Mouse (Mus musculus) liver, embryonic 16.5 days (tissue): Measurements from ENCODE around the gene Pgap3. TPM values are rescaled to one million over a fixed set of nuclear protein-coding genes. Genes with fewer than 3 reads are reported as not detected.
"Not testable (repeated sequence)": the region's sequence is repeated elsewhere in the genome, so short reads cannot be mapped to it uniquely, and the experiment has no call there.

Experiments used
- ATAC-seq: fragments of 200-750 bp; cut with Nextera tagmentation; 2 replicates; pipeline ENCODE4 v1.8.0; 2017; ENCODE audit warnings: low read depth, mild to moderate bottlenecking, moderate number of reproducible peaks, moderate library complexity
- H3K27ac ChIP-seq: fragments of 300-500 bp; sonication (generic); 2 replicates; pipeline ENCODE4 v1.5.1; 2014; ENCODE audit warnings: mild to moderate bottlenecking, low read length
- H3K27me3 ChIP-seq: fragments of 300-500 bp; sonication (generic); 2 replicates; pipeline ENCODE4 v1.6.1; 2014; ENCODE audit warnings: low read depth, low read length, mixed read lengths; ENCODE audit not compliant: control insufficient read depth, insufficient read depth
- H3K36me3 ChIP-seq: fragments of 300-500 bp; sonication (generic); 2 replicates; pipeline ENCODE4 v1.6.1; 2014; ENCODE audit warnings: mild to moderate bottlenecking; ENCODE audit not compliant: control insufficient read depth, insufficient read depth
- H3K4me1 ChIP-seq: fragments of 300-500 bp; sonication (generic); 2 replicates; pipeline ENCODE4 v1.6.1; 2014; ENCODE audit warnings: low read depth, low read length, mixed read lengths; ENCODE audit not compliant: control insufficient read depth
- H3K4me2 ChIP-seq: fragments of 300-500 bp; sonication (generic); 2 replicates; pipeline ENCODE4 v1.6.1; 2014; ENCODE audit warnings: low read depth, low read length, mixed read lengths
- H3K4me3 ChIP-seq: fragments of 300-500 bp; sonication (generic); 2 replicates; pipeline ENCODE4 v1.5.1; 2014; ENCODE audit warnings: low read depth, mild to moderate bottlenecking, low read length
- H3K9ac ChIP-seq: fragments of 300-500 bp; sonication (generic); 2 replicates; pipeline ENCODE4 v1.6.1; 2014; ENCODE audit warnings: low read depth, low read length
- H3K9me3 ChIP-seq: fragments of 300-500 bp; sonication (generic); replicated peaks from 2 replicates; pipeline ENCODE4 v1.6.1; 2016; ENCODE audit warnings: low read length; ENCODE audit not compliant: control insufficient read depth
- whole genome bisulfite sequencing: fragments of 180-500 bp; shearing (Covaris S2); extraction: QIAGEN DNeasy Blood & Tissue Kit; methylation state at CpG from one replicate; pipeline ENCODE4 v1.1.7; 2014; ENCODE audit not compliant: insufficient replicate concordance; 5-methylcytosine and 5-hydroxymethylcytosine counted together
- polyA plus RNA-seq: library from polyadenylated mRNA; unstranded; fragments of >200 nt; fragmentation: Nextera tagmentation; extraction: Ambion mirVana; gene quantifications from 2 replicates; pipeline ENCODE4 v1.2.1, GENCODE M21; 2015

Gene Pgap3
- polyA plus RNA-seq, 1 experiment from 2014 or later: 3.4 TPM

GRCm38 (mm10) chr11:98388282-98388681 lies 12.0 kb downstream of the Pgap3 start:
- H3K9ac ChIP-seq: no peak overlapping the region
- H3K4me3 ChIP-seq: no peak overlapping the region
- WGBS: 59% methylated on average over 10 of the region's 10 CpGs
- H3K9me3 ChIP-seq: no peaks in the 10 kb centered on the region
- H3K4me1 ChIP-seq: peaks cover 14% of the 10 kb centered on the region
- no peak overlapping the region for H3K4me2 ChIP-seq
- ATAC-seq: no peak
- H3K36me3 ChIP-seq: no peaks in the 10 kb centered on the region
- H3K27ac ChIP-seq: no peak overlapping the region
- peaks cover 44% of the 10 kb centered on the region for H3K27me3 ChIP-seq

- no peak overlapping the region for H3K27ac ChIP-seq
- ATAC-seq: no peak
- peaks cover 2% of the 10 kb centered on the region for H3K4me1 ChIP-seq
- no peak overlapping the region for H3K9ac ChIP-seq
- H3K4me3 ChIP-seq: no peak overlapping the region
- WGBS: 49% methylated on average over 14 of the region's 14 CpGs
- no peaks in the 10 kb centered on the region for H3K9me3 ChIP-seq
- H3K4me2 ChIP-seq: no peak overlapping the region
- H3K27me3 ChIP-seq: peaks cover 44% of the 10 kb centered on the region
- no peaks in the 10 kb centered on the region for H3K36me3 ChIP-seq
These were observed 13.2 kb downstream of the Pgap3 start for GRCm38 (mm10) chr11:98387056-98387577.

GRCm38 (mm10) chr11:98386596-98386995 lies 13.7 kb downstream of the Pgap3 start:
- H3K27me3 ChIP-seq: peaks cover 44% of the 10 kb centered on the region
- 15% methylated on average over 24 of the region's 24 CpGs for WGBS
- H3K9ac ChIP-seq: no peak overlapping the region
- H3K27ac ChIP-seq: no peak overlapping the region
- no peaks in the 10 kb centered on the region for H3K4me1 ChIP-seq
- no peak overlapping the region for H3K4me2 ChIP-seq
- H3K4me3 ChIP-seq: no peak overlapping the region
- H3K9me3 ChIP-seq: no peaks in the 10 kb centered on the region
- no peaks in the 10 kb centered on the region for H3K36me3 ChIP-seq
- ATAC-seq: no peak

GRCm38 (mm10) chr11:98385638-98386585 lies 14.4 kb downstream of the Pgap3 start, which contains the start of gene Pnmt:
Gene Pnmt (plus strand): TSS chr11:98386450.
- H3K9me3 ChIP-seq: no peaks in the 10 kb centered on the region
- H3K27me3 ChIP-seq: peaks cover 44% of the 10 kb centered on the region
- ATAC-seq: no peak
- H3K4me3 ChIP-seq: no peak within 1 kb of the TSS
- no peaks in the 10 kb centered on the region for H3K36me3 ChIP-seq
- no peaks in the 10 kb centered on the region for H3K4me1 ChIP-seq
- WGBS: 39% methylated on average over 25 of the region's 25 CpGs
- no peak within 1 kb of the TSS for H3K4me2 ChIP-seq
- no peak within 1 kb of the TSS for H3K9ac ChIP-seq
- H3K27ac ChIP-seq: no peak within 1 kb of the TSS

- ATAC-seq: no peak
- Histone ChIP-seq H3K4me1 (no peaks in the 10 kb centered on the region), H3K27ac (no peak overlapping the region), H3K4me3 (no peak overlapping the region), H3K27me3 (peaks cover 44% of the 10 kb centered on the region), H3K9me3 (no peaks in the 10 kb centered on the region), H3K36me3 (no peaks in the 10 kb centered on the region; the same call in 1 of the 2 replicates), H3K9ac (no peak overlapping the region), H3K4me2 (no peak overlapping the region)
- WGBS: 54% methylated on average over 8 of the region's 8 CpGs
These were observed 15.3 kb downstream of the Pgap3 start for GRCm38 (mm10) chr11:98384721-98385637.

GRCm38 (mm10) chr11:98384216-98384615 lies 16.1 kb downstream of the Pgap3 start:
- Histone ChIP-seq H3K4me3 (no peak overlapping the region), H3K9ac (no peak overlapping the region), H3K4me2 (no peak overlapping the region), H3K27ac (no peak overlapping the region), H3K4me1 (no peaks in the 10 kb centered on the region), H3K9me3 (no peaks in the 10 kb centered on the region), H3K36me3 (no peaks in the 10 kb centered on the region; the same call in 1 of the 2 replicates), H3K27me3 (peaks cover 44% of the 10 kb centered on the region)
- no peak for ATAC-seq
- WGBS: 61% methylated on average over 20 of the region's 20 CpGs

- no peak within 1 kb of the TSS for H3K9ac ChIP-seq
- H3K4me2 ChIP-seq: no peak within 1 kb of the TSS
- no peak for ATAC-seq
- peaks cover 3% of the 10 kb centered on the region for H3K36me3 ChIP-seq
- no peaks in the 10 kb centered on the region for H3K9me3 ChIP-seq
- H3K27me3 ChIP-seq: peaks cover 40% of the 10 kb centered on the region
- H3K27ac ChIP-seq: no peak within 1 kb of the TSS
- no peaks in the 10 kb centered on the region for H3K4me1 ChIP-seq
- 55% methylated on average over 14 of the region's 14 CpGs for WGBS
- H3K4me3 ChIP-seq: no peak within 1 kb of the TSS
These were observed 16.8 kb downstream of the Pgap3 start, which contains the start of gene Tcap for GRCm38 (mm10) chr11:98383261-98384030. Gene Tcap (plus strand): TSS chr11:98383811.

GRCm38 (mm10) chr11:98382405-98382804 lies 17.9 kb downstream of the Pgap3 start:
- H3K9me3 ChIP-seq, H3K4me2 ChIP-seq, H3K4me3 ChIP-seq, ATAC-seq, H3K36me3 ChIP-seq, H3K27ac ChIP-seq, H3K4me1 ChIP-seq, H3K9ac ChIP-seq: not testable (repeated sequence)
- H3K27me3 ChIP-seq: peaks cover 35% of the 10 kb centered on the region
- WGBS: 43% methylated on average over 2 of the region's 2 CpGs
